Mouse (Mus musculus): ENCODE measurements around the gene Rad23b. TPM values are rescaled to one million over a fixed set of nuclear protein-coding genes. Genes with fewer than 3 reads are reported as not detected.
"Not testable (repeated sequence)": the region's sequence is repeated elsewhere in the genome, so short reads cannot be mapped to it uniquely, and the experiment has no call there.

Rad23b gene
- polyA plus RNA-seq, 1 experiment from 2014 or later, result 120 TPM

DNA sequence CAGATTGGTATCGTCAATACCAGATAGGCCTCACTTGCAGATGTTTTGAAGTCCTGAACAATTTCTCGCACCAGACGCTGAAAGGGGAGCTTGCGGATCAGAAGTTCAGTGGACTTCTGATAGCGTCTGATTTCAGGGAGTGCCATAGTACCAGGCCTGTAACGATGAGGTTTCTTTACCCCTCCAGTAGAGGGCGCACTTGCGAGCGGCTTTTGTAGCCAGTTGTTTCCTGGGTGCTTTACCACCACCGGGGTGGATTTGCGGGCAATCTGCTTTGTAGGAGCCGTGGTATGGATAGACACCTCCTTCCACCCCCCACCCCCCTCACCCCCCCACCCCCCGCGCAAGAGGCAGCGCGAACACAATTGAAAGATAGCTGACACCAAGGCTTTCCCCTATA is 59.2 kb downstream of the Rad23b start:
- WGBS, result 96% methylated on average over 16 of the region's 16 CpGs
- no peaks in the 10 kb centered on the region for H3K4me1 ChIP-seq
- no peaks in the 10 kb centered on the region for H3K27me3 ChIP-seq (replicated peaks)
- no peaks in the 10 kb centered on the region for H3K36me3 ChIP-seq
- no peaks in the 10 kb centered on the region for H3K9me3 ChIP-seq
- no peak for ATAC-seq (ENCODE audit: low FRiP score, low read depth)
- no peak overlapping the region for H3K4me3 ChIP-seq
- no peak overlapping the region for H3K27ac ChIP-seq
- H3K9ac ChIP-seq, result no peak overlapping the region
- no peak overlapping the region for H3K4me2 ChIP-seq (replicated peaks)

DNA sequence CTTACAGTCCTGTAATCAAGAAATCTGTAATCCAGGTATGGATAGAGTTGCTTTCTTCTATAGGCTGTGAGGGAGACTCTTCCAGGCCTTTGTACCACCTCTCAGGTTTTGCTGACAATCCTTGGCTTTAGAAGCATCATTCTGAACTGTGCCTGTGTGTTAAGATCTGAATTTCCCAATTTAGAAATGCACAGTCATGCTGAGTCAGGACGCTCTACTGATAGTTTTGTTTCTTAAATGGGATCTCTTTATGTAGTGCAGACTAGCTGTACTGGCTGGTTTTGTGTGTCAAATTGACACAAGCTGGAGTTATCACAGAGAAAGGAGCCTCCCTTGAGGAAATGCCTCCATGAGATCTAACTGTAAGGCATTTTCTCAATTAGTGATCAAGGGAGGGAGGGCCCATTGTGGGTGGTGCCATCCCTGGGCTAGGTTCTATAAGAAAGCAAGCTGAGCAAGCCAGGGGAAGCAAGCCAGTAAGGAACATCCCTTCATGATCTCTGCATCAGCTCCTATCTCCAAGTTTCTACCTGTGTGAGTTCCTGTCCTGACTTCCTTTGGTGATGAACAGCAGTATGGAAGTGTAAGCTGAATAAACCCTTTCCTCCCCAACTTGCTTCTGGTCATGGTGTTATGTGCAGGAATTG is 59.9 kb downstream of the Rad23b start:
- H3K36me3 ChIP-seq; ATAC-seq (ENCODE audit: low FRiP score, low read depth); H3K4me2 ChIP-seq (replicated peaks); H3K27ac ChIP-seq; H3K9ac ChIP-seq; H3K9me3 ChIP-seq; H3K4me1 ChIP-seq; H3K4me3 ChIP-seq; H3K27me3 ChIP-seq (replicated peaks): not testable (repeated sequence)
- 94% methylated on average over 1 of the region's 1 CpGs for WGBS

DNA sequence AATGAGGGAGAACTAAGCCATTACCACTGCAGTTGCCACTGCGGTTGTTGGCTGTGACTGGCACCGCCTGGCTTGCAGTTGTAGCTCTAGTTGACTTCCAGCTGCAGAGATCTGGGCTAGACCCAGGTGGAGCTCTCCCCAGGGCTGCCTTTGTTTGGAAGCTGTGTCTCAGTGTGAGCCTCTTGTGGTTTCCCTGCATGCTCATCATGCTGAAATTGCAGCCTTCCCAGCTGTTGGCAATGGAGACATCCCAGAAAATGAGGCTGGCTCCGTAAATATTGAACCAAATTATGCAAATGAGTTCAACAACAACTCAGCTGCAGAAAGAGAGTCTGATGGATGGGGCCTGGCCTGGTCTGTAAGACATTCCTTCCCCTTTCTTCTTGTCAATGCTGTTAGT is 66.0 kb downstream of the Rad23b start:
- no peak overlapping the region for H3K27ac ChIP-seq
- ATAC-seq (ENCODE audit: low FRiP score, low read depth), result no peak

DNA sequence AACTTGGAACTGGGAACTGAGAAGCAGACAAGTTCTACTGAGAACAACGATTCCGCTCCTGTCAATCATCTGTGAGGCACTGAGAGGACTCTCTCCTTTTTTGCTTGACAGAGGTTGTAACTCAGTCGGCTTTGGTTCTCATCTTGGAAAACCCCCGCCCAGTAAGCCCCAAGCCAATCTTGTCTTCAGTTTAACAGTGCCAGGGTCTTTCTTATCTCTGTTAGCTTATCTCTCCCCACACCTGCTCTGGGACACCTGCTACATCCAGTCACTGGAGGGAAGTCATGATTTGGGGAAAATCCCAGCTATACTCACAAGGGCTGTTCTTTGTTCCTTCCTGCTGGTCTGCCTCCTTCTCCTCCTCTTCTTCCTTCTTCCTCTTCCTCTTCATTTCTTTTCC is 76.4 kb downstream of the Rad23b start:
- H3K4me2 ChIP-seq (replicated peaks), result no peak overlapping the region
- no peaks in the 10 kb centered on the region for H3K27me3 ChIP-seq (replicated peaks)
- H3K4me1 ChIP-seq, result no peaks in the 10 kb centered on the region
- H3K9ac ChIP-seq, result no peak overlapping the region
- no peak overlapping the region for H3K4me3 ChIP-seq
- WGBS, result 88% methylated on average over 4 of the region's 4 CpGs
- no peaks in the 10 kb centered on the region for H3K9me3 ChIP-seq
- no peaks in the 10 kb centered on the region for H3K36me3 ChIP-seq
- no peak overlapping the region for H3K27ac ChIP-seq
- no peak for ATAC-seq (ENCODE audit: low FRiP score, low read depth)

More for the DNA sequence above, 66.0 kb downstream of the Rad23b start:
- no peak overlapping the region for H3K4me2 ChIP-seq (replicated peaks)
- H3K36me3 ChIP-seq, result no peaks in the 10 kb centered on the region
- H3K4me1 ChIP-seq, result no peaks in the 10 kb centered on the region
- no peaks in the 10 kb centered on the region for H3K9me3 ChIP-seq
- no peaks in the 10 kb centered on the region for H3K27me3 ChIP-seq (replicated peaks)
- no peak overlapping the region for H3K4me3 ChIP-seq
- 36% methylated on average over 3 of the region's 3 CpGs for WGBS
- H3K9ac ChIP-seq, result no peak overlapping the region

Other genes with a start within 250 kb of the Rad23b start
- 2.3 and 2.6 TPM in 2 replicates for gene Klf4, start 182.4 kb downstream of the Rad23b start, polyA plus RNA-seq (2016; fragmentation: Nextera tagmentation; extraction: Ambion mirVana)

Data from neural tube, embryonic 12.5 days (tissue).